Mouse (Mus musculus) layer of hippocampus, adult 8-10 months (tissue): ENCODE data around the gene A630023A22Rik. TPM values are rescaled to one million over a fixed set of nuclear protein-coding genes. Genes with fewer than 3 reads are reported as not detected.

ENCODE experiments used
- DNase-seq, 2 experiments: peaks; one replicate each; pipeline ENCODE4 v3.0.0; 2022; ENCODE audit warnings: low spot score in 2 of 2
- total RNA-seq, 4 experiments: library from RNA; stranded (reverse); gene quantifications; 2 replicates each; pipeline ENCODE4 v1.2.4; 2022

Gene A630023A22Rik
- not detected for total RNA-seq

GRCm38 (mm10) chr14:34102601-34103000 is at the start of gene A630023A22Rik:
A630023A22Rik (minus strand) TSS chr14:34102754.
- no peak for DNase-seq

- no peak for DNase-seq
Observed at GRCm38 (mm10) chr14:34152342-34152741, 49.8 kb upstream of the A630023A22Rik start, which contains the start of gene Npy4r. Npy4r (minus strand) TSS chr14:34152489.

- DNase-seq: no peak
Observed at GRCm38 (mm10) chr14:34142915-34143314, 40.4 kb upstream of the A630023A22Rik start.

DNA sequence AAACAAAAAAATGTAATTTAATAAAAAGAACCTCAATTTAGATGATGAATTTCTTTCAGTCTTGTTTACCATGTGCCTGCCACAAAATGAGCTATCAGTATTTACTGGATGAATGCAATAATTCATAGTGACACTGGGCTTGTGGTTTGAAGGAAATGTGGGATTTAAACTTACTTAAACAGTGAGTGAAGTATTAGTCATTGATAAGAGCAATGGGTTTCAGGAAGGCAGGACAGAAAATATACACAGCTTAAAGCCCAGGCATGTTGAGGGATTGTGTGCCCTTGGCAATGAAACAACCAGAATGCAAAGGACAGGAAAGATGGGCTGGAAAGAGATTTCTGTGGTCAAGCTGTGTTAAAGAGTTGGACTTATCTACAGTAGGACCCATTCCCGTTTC is 39.8 kb upstream of the A630023A22Rik start:
- DNase-seq: no peak

GRCm38 (mm10) chr14:34139671-34140664 is 37.4 kb upstream of the A630023A22Rik start:
- no peak for DNase-seq

DNA sequence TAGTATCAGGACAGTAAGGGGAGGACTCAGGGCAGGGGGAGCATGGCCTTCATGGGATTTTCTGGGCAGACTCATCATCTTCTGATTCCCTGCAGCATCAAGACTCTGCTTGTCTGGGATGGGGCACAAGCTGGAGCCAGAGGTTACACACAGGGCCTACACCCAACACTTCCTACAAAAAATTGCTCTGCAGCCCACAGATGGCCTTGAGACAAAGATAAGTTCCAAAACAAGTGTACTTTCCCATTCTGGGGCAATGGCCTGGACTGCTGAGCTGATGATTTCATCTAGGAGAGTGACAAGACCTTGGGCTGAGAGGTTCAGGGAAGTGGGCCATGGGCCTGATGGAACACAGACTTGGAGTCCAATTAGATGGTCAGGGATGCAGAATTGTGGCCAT is 32.8 kb upstream of the A630023A22Rik start:
- no peak for DNase-seq

- DNase-seq: no peak
Observed at GRCm38 (mm10) chr14:34131216-34131615, 28.7 kb upstream of the A630023A22Rik start.

DNA sequence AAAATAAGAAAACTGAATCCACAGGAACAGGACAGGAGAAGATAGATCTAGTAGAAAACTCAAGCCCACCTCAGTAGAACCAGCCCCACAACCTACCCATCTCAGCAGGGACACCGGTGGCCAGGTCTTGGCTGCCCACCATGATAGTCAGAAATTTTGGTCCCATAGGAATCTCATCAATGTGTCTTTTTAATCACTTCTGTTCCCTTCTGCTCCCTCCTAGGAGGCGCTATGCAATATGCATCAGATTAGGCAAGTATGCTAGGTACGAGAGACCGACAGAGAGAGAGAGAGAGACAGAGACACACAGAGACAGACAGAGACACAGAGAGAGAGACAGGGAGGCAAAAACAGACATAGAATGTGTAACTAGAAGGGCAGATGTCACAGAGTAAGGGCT is 19.1 kb upstream of the A630023A22Rik start:
- no peak for DNase-seq

DNA sequence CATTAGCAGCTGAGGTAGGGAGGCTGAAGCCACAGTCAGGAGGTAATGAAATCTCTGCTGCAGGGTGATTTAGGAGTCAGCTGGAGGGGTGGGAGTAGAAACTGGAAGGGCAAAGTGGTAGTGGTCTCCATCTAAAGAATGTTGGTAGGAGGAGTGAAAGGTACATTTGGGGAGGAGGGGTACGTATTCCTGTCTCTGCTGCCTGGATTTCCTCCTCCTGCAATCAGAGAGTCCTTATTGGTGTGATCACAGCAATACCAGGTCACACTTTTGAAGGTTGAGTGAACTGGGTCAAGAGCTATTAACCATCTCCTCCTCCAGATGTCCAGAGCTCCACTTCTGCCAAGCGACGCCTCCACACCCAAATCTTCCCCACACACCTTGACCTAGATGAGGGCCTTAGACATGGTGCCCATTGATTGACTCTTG is 18.4 kb upstream of the A630023A22Rik start:
- no peak for DNase-seq

GRCm38 (mm10) chr14:34120016-34120910 is 17.7 kb upstream of the A630023A22Rik start:
- no peak for DNase-seq

- DNase-seq: no peak
Observed at GRCm38 (mm10) chr14:34119046-34119723, 16.6 kb upstream of the A630023A22Rik start.

- DNase-seq: no peak
Observed at GRCm38 (mm10) chr14:34114311-34114710, 11.8 kb upstream of the A630023A22Rik start.

DNA sequence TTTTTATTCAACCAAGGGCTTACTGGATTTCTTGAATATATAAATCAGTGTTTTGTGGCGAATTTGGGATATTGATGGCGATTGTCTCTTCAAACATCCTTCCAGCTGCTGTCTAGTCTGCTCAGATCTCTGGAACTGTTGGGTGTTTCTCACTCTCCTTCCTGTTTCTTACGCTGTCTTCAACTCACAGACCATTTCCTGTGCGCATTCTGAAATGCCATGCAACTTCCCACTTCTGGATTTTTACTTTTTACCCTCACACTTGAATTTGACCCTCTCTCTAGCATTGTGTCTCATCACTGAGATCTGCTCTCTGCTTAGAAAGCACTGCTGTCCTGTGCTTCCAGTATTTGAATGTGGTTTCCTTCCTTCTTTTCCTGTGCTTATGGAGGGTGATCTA is 5.0 kb upstream of the A630023A22Rik start:
- DNase-seq: no peak

DNA sequence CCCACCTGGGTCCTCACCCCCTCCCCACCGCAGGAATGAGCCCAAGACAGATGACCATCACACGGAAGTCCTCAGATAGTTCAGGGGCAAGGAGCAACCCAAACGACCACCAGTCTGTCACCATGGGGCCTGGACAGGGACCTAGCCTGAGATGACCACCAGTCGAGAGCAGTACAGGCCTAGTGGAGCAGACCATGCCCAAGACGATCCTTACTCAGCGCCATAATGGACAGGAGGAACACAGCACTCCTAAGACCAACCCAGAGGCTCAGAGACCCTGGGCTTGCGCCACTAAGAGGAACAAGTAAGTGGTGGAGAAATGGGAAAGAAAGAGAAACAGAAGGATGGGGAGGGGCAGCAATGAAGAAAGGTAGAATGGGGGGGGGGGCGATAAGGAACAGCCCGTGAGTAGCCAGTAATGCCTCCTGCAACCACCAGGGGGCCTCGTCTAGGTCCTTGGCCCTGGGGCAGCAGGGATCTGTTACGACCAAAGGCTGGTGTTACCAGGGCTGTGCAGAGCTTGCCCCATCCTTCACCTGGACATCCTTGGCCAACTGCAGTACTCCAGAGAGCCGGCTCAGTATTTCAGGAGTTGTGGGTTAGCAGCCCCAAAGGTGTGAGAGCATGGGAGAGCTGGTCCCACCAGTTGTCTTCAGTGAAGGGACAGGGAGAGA is 4.0 kb upstream of the A630023A22Rik start:
- DNase-seq: no peak

GRCm38 (mm10) chr14:34104892-34105291 is 2.3 kb upstream of the A630023A22Rik start:
- peak; percentile 18 to 49 for DNase-seq

- no peak for DNase-seq
Observed at GRCm38 (mm10) chr14:34103855-34104254, 1.3 kb upstream of the A630023A22Rik start.

DNA sequence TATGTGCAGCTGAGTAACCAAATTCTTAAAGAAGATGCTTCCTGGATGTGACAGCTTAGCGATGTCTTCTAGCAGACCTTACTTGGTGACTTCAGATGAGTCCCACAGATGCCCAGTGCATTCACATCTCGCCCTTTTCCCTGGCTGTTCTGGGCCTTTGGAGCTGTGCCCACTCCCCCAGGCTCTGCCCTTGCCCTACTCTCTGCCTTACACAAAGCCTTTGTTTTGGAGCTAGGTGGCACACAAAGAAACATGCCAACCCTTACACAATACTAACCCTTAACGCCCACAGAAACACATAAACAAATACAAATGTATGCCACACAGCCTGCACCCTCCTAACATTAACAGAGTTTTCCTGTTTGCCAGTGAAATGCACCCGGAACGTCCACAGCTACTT is 6.4 kb downstream of the A630023A22Rik start:
- no peak for DNase-seq

DNA sequence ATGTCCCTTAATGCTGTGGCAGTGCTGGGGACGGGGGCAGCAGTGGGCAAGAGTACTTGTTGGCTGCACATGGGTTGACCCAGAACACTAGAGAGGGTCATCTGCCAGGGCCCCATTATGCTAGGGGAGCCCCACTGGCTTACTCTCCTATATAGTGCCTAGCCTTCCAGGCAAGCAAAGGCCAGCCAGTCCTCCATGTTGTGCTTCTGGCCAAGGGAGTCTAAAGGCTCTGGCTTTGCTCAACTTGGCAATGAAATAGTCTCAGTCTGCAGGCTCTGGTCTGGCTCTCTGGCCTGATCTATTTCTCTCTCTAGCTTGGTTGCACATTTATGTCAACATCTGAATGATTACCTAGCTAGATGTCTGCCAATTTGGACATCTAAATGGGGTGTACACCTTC is 9.7 kb downstream of the A630023A22Rik start:
- no peak for DNase-seq

DNA sequence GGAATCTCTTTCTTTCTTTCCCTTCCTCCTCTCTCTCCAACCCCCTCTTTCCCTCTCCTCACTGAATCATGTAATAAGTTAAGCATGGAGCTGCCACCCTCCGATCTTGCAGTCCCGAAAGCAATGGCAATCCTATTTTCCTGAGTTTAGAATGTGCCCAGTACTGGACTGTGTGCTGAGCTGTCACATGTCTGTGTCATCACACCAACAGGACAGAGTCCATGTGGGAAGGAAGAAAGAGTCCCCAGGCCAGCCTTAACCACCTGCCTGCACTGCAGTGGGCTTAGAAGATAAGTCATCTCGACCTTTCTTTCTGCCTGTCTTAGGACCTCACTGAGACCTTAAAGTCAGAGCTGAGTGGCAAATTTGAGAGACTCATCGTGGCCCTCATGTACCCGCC is 11.1 kb downstream of the A630023A22Rik start:
- no peak for DNase-seq

DNA sequence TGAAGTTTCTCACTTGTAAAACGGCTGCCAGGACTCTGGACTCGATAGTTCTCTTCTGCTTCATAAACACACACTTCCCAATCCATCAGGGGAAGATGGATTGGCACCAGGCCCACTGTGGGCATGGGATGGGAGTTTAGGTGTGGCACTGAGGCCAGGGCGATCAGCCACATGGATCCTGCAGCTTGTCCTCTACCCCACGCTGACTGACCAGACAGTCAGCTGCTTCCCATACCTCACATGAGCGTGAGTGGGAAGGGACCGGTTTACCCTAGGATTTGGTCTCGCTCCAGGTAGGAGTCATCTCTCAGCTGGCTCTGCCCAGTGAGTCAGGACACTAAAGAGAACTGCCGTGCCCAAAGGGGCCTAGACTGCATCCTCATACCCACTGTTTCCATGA is 12.8 kb downstream of the A630023A22Rik start:
- no peak for DNase-seq
